Mouse (Mus musculus): ENCODE results near the gene Tmem109. TPM values are rescaled to one million over a fixed set of nuclear protein-coding genes. Genes with fewer than 3 reads are reported as not detected.

Tmem109 gene
- total and polyA plus RNA-seq, 2 experiments from 2014 or later, result 27.9 to 37.4 TPM

- DNase-seq (ENCODE audit: low spot score) (no peak), ATAC-seq (no peak)
- H3K9ac ChIP-seq (replicated peaks; ENCODE audit: low read length), result no peak overlapping the region
- H3K27ac ChIP-seq, result peak overlapping the region; percentile 87; the same call in 1 of the 2 replicates
- H3K36me3 ChIP-seq (ENCODE audit: insufficient read depth, low read length), result peaks cover 41% of the 10 kb centered on the region
- WGBS, result 88% methylated on average over 3 of the region's 3 CpGs
- no peak for TF ChIP-seq CTCF (IDR thresholded peaks at IDR 0.05; ENCODE audit: low read depth)
- H3K27me3 ChIP-seq (ENCODE audit: insufficient read depth, low read length), result no peaks in the 10 kb centered on the region
- H3K4me2 ChIP-seq (ENCODE audit: low read depth, low read length), result no peak overlapping the region
- H3K4me3 ChIP-seq (ENCODE audit: low read length), result no peak overlapping the region
- no peaks in the 10 kb centered on the region for H3K9me3 ChIP-seq (ENCODE audit: low read length)
- peaks cover 10% of the 10 kb centered on the region for H3K4me1 ChIP-seq (ENCODE audit: insufficient read depth, low read length)
Observed at GRCm38 (mm10) chr19:10870676-10871075, 11.1 kb downstream of the Tmem109 start.

GRCm38 (mm10) chr19:10869886-10870527 lies 11.8 kb downstream of the Tmem109 start, which contains the start of gene Tmem132a:
Tmem132a (minus strand) TSS chr19:10869940.
- peak within 1 kb of the TSS; percentile 73 for H3K4me3 ChIP-seq (ENCODE audit: low read length)
- no peaks in the 10 kb centered on the region for H3K9me3 ChIP-seq (ENCODE audit: low read length)
- H3K27me3 ChIP-seq (ENCODE audit: insufficient read depth, low read length), result no peaks in the 10 kb centered on the region
- peak; percentile 38 for ATAC-seq
- H3K4me2 ChIP-seq (ENCODE audit: low read depth, low read length), result peak within 1 kb of the TSS; percentile 73
- peaks cover 47% of the 10 kb centered on the region for H3K36me3 ChIP-seq (ENCODE audit: insufficient read depth, low read length)
- WGBS, result 5% methylated on average over 8 of the region's 8 CpGs
- H3K4me1 ChIP-seq (ENCODE audit: insufficient read depth, low read length), result peaks cover 10% of the 10 kb centered on the region
- peak within 1 kb of the TSS; percentile 90 for H3K9ac ChIP-seq (replicated peaks; ENCODE audit: low read length)
- TF ChIP-seq CTCF (IDR thresholded peaks at IDR 0.05; ENCODE audit: low read depth), result no peak; the same call in 1 of the 2 replicates
- H3K27ac ChIP-seq, result peak within 1 kb of the TSS; percentile 87
- peak; percentile 37 for DNase-seq (ENCODE audit: low spot score)

- WGBS, result 0% methylated on average over 39 of the region's 43 CpGs
- Histone ChIP-seq H3K4me2 (ENCODE audit: low read depth, low read length) (peak overlapping the region; percentile 73), H3K9ac (replicated peaks; ENCODE audit: low read length) (peak overlapping the region; percentile 90), H3K4me3 (ENCODE audit: low read length) (peak overlapping the region; percentile 73), H3K9me3 (ENCODE audit: low read length) (no peaks in the 10 kb centered on the region), H3K36me3 (ENCODE audit: insufficient read depth, low read length) (peaks cover 52% of the 10 kb centered on the region), H3K27me3 (ENCODE audit: insufficient read depth, low read length) (no peaks in the 10 kb centered on the region), H3K4me1 (ENCODE audit: insufficient read depth, low read length) (peaks cover 10% of the 10 kb centered on the region), H3K27ac (peak overlapping the region; percentile 87)
- peak; percentile 93 for ATAC-seq
- TF ChIP-seq CTCF (IDR thresholded peaks at IDR 0.05; ENCODE audit: low read depth), result peak; percentile 25
- DNase-seq (ENCODE audit: low spot score), result peak; percentile 91
Observed at GRCm38 (mm10) chr19:10869241-10869885, 12.4 kb downstream of the Tmem109 start.

- Histone ChIP-seq H3K4me3 (ENCODE audit: low read length) (peak overlapping the region; percentile 73), H3K36me3 (ENCODE audit: insufficient read depth, low read length) (peaks cover 52% of the 10 kb centered on the region), H3K27ac (peak overlapping the region; percentile 87), H3K4me2 (ENCODE audit: low read depth, low read length) (peak overlapping the region; percentile 73), H3K4me1 (ENCODE audit: insufficient read depth, low read length) (peaks cover 10% of the 10 kb centered on the region), H3K9ac (replicated peaks; ENCODE audit: low read length) (peak overlapping the region; percentile 90), H3K9me3 (ENCODE audit: low read length) (no peaks in the 10 kb centered on the region), H3K27me3 (ENCODE audit: insufficient read depth, low read length) (no peaks in the 10 kb centered on the region)
- ATAC-seq, result peak; percentile 46
- DNase-seq (ENCODE audit: low spot score), result peak; percentile 41
- under 1% methylated on average over 17 of the region's 17 CpGs for WGBS
- no peak; the same call in 1 of the 2 replicates for TF ChIP-seq CTCF (IDR thresholded peaks at IDR 0.05; ENCODE audit: low read depth)
Observed at GRCm38 (mm10) chr19:10868623-10869141, 13.1 kb downstream of the Tmem109 start.

GRCm38 (mm10) chr19:10867946-10868622 lies 13.7 kb downstream of the Tmem109 start:
- Histone ChIP-seq H3K36me3 (ENCODE audit: insufficient read depth, low read length) (peaks cover 52% of the 10 kb centered on the region), H3K27me3 (ENCODE audit: insufficient read depth, low read length) (no peaks in the 10 kb centered on the region), H3K4me1 (ENCODE audit: insufficient read depth, low read length) (peaks cover 10% of the 10 kb centered on the region), H3K4me3 (ENCODE audit: low read length) (peak overlapping the region; percentile 73), H3K9me3 (ENCODE audit: low read length) (no peaks in the 10 kb centered on the region), H3K27ac (peak overlapping the region; percentile 87; the same call in 1 of the 2 replicates), H3K4me2 (ENCODE audit: low read depth, low read length) (peak overlapping the region; percentile 73), H3K9ac (replicated peaks; ENCODE audit: low read length) (peak overlapping the region; percentile 90)
- no peak for ATAC-seq
- DNase-seq (ENCODE audit: low spot score), result no peak
- WGBS, result 18% methylated on average over 5 of the region's 5 CpGs
- no peak for TF ChIP-seq CTCF (IDR thresholded peaks at IDR 0.05; ENCODE audit: low read depth)

- DNase-seq (ENCODE audit: low spot score), result no peak
- TF ChIP-seq CTCF (IDR thresholded peaks at IDR 0.05; ENCODE audit: low read depth), result no peak
- H3K9me3 ChIP-seq (ENCODE audit: low read length), result no peaks in the 10 kb centered on the region
- WGBS, result 81% methylated on average over 13 of the region's 13 CpGs
- H3K36me3 ChIP-seq (ENCODE audit: insufficient read depth, low read length), result peaks cover 52% of the 10 kb centered on the region
- ATAC-seq, result no peak
- H3K4me3 ChIP-seq (ENCODE audit: low read length), result no peak overlapping the region
- no peak overlapping the region for H3K4me2 ChIP-seq (ENCODE audit: low read depth, low read length)
- peaks cover 10% of the 10 kb centered on the region for H3K4me1 ChIP-seq (ENCODE audit: insufficient read depth, low read length)
- no peak overlapping the region for H3K9ac ChIP-seq (replicated peaks; ENCODE audit: low read length)
- H3K27me3 ChIP-seq (ENCODE audit: insufficient read depth, low read length), result no peaks in the 10 kb centered on the region
- no peak overlapping the region for H3K27ac ChIP-seq
Observed at GRCm38 (mm10) chr19:10866351-10866750, 15.4 kb downstream of the Tmem109 start.
